Mouse (Mus musculus) CD4-positive, CD25-positive, alpha-beta regulatory T cell, adult 2 months (primary cell): Measurements from ENCODE around the gene Dnase2a.

Experiments
- DNase-seq: peaks from one replicate; pipeline ENCODE4 v3.0.0-alpha.2; 2012; ENCODE audit warnings: low read depth, low spot score

Gene Dnase2a

GRCm38 (mm10) chr8:84908421-84909161 is at the start of gene Dnase2a:
Dnase2a (plus strand) TSS chr8:84908560.
- DNase-seq = peak; percentile 95

- peak; percentile 93 for DNase-seq
Observed at GRCm38 (mm10) chr8:84871376-84872308, 36.7 kb upstream of the Dnase2a start, which contains the start of gene Syce2. Syce2 (plus strand) TSS chr8:84872111.

- DNase-seq = peak; percentile 49
Observed at GRCm38 (mm10) chr8:84872309-84872965, 35.9 kb upstream of the Dnase2a start.

GRCm38 (mm10) chr8:84873016-84873415 is 35.3 kb upstream of the Dnase2a start:
- peak; percentile 19 for DNase-seq

- DNase-seq = no peak
Observed at GRCm38 (mm10) chr8:84874339-84874738, 34.0 kb upstream of the Dnase2a start.

GRCm38 (mm10) chr8:84877297-84878035 is 30.9 kb upstream of the Dnase2a start:
- no peak for DNase-seq

GRCm38 (mm10) chr8:84878915-84879314 is 29.4 kb upstream of the Dnase2a start:
- DNase-seq = no peak

- DNase-seq = no peak
Observed at GRCm38 (mm10) chr8:84884728-84885127, 23.6 kb upstream of the Dnase2a start.

GRCm38 (mm10) chr8:84888280-84888679 is 20.1 kb upstream of the Dnase2a start:
- DNase-seq = no peak

GRCm38 (mm10) chr8:84889141-84889540 is 19.2 kb upstream of the Dnase2a start:
- DNase-seq = no peak

- no peak for DNase-seq
Observed at GRCm38 (mm10) chr8:84892993-84893708, 15.2 kb upstream of the Dnase2a start.

GRCm38 (mm10) chr8:84893709-84894134 is 14.6 kb upstream of the Dnase2a start, which contains the start of gene Gcdh:
Gcdh (minus strand) TSS chr8:84893921.
- DNase-seq = peak; percentile 93

- DNase-seq = no peak
Observed at GRCm38 (mm10) chr8:84895963-84896362, 12.4 kb upstream of the Dnase2a start.

GRCm38 (mm10) chr8:84901071-84901470 is 7.3 kb upstream of the Dnase2a start:
- DNase-seq = no peak

- no peak for DNase-seq
Observed at GRCm38 (mm10) chr8:84901752-84902151, 6.6 kb upstream of the Dnase2a start, which contains the start of gene Klf1. Klf1 (plus strand) TSS chr8:84901928.

- no peak for DNase-seq
Observed at GRCm38 (mm10) chr8:84902367-84902919, 5.9 kb upstream of the Dnase2a start.

- DNase-seq = peak; percentile 91
Observed at GRCm38 (mm10) chr8:84902920-84903661, 5.3 kb upstream of the Dnase2a start.

GRCm38 (mm10) chr8:84904351-84904750 is 4.0 kb upstream of the Dnase2a start:
- DNase-seq = no peak

- DNase-seq = no peak
Observed at GRCm38 (mm10) chr8:84907037-84907436, 1.3 kb upstream of the Dnase2a start.
